Mouse (Mus musculus) liver, embryonic 14.5 days (tissue): ENCODE measurements around the gene Cfdp1. TPM values are rescaled to one million over a fixed set of nuclear protein-coding genes. Genes with fewer than 3 reads are reported as not detected.
"Not testable (repeated sequence)": the region's sequence is repeated elsewhere in the genome, so short reads cannot be mapped to it uniquely, and the experiment has no call there.

ENCODE experiments used
- ATAC-seq: fragments of 200-750 bp; cut with Nextera tagmentation; 2 replicates; pipeline ENCODE4 v1.8.0; 2017; ENCODE audit warnings: moderate number of reproducible peaks, mild to moderate bottlenecking, moderate library complexity; ENCODE audit not compliant: insufficient read depth
- DNase-seq, 3 experiments: peaks; one replicate each; pipeline ENCODE4 v3.0.0-alpha.2; 2012 to 2013; ENCODE audit warnings: low read depth in 3 of 3, low spot score in 3 of 3
- H3K27ac ChIP-seq: fragments of 300-500 bp; sonication (generic); 2 replicates; pipeline ENCODE4 v1.5.1; 2014; ENCODE audit warnings: moderate library complexity, mild to moderate bottlenecking, control low read depth, inconsistent platforms
- H3K27me3 ChIP-seq: fragments of 300-500 bp; sonication (generic); 2 replicates; pipeline ENCODE4 v1.6.1; 2014; ENCODE audit warnings: mild to moderate bottlenecking, low read length, moderate library complexity; ENCODE audit not compliant: control insufficient read depth, insufficient read depth
- H3K36me3 ChIP-seq: fragments of 300-500 bp; sonication (generic); replicated peaks from 2 replicates; pipeline ENCODE4 v1.6.1; 2014; ENCODE audit warnings: low read depth; ENCODE audit not compliant: control insufficient read depth, insufficient read depth
- H3K4me1 ChIP-seq, 2 experiments: fragments of 200-500 bp in 1 of 2; fragments of 300-500 bp in 1 of 2; sonication (generic) in 1 of 2; replicated peaks; 2 replicates each; pipeline ENCODE4 v1.6.1; 2012 to 2014; ENCODE audit warnings: antibody characterized with exemption in 1 of 2, inconsistent platforms in 1 of 2, low read length in 1 of 2; ENCODE audit not compliant: control insufficient read depth in 2 of 2, insufficient read depth in 2 of 2
- H3K4me2 ChIP-seq: fragments of 300-500 bp; sonication (generic); 2 replicates; pipeline ENCODE4 v1.6.1; 2014; ENCODE audit warnings: low read depth, mild to moderate bottlenecking, control low read depth, moderate library complexity
- H3K4me3 ChIP-seq, 2 experiments: fragments of 200-500 bp in 1 of 2; fragments of 300-500 bp in 1 of 2; sonication (generic) in 1 of 2; 2 replicates each; pipeline ENCODE4 v1.5.1; 2012 to 2014; ENCODE audit warnings: low read depth in 2 of 2, low read length in 2 of 2, mild to moderate bottlenecking in 2 of 2, control low read depth in 1 of 2, inconsistent platforms in 1 of 2, moderate library complexity in 1 of 2; ENCODE audit not compliant: insufficient read depth in 1 of 2
- H3K9ac ChIP-seq: fragments of 300-500 bp; sonication (generic); replicated peaks from 2 replicates; pipeline ENCODE4 v1.6.1; 2014; ENCODE audit warnings: mild to moderate bottlenecking, control low read depth, moderate library complexity
- H3K9me3 ChIP-seq: fragments of 300-500 bp; sonication (generic); 2 replicates; pipeline ENCODE4 v1.6.1; 2016; ENCODE audit warnings: low read length, mixed read lengths; ENCODE audit not compliant: control insufficient read depth
- CTCF ChIP-seq: IDR thresholded peaks from 2 replicates; pipeline ENCODE4 v1.5.1; 2016; ENCODE audit warnings: antibody characterized with exemption, low read depth, control low read depth
- EP300 ChIP-seq: IDR thresholded peaks from 2 replicates; pipeline ENCODE4 v1.6.1; 2016; ENCODE audit warnings: antibody characterized with exemption, low read depth
- WGBS: fragments of 180-500 bp; shearing (Covaris S2); extraction: QIAGEN DNeasy Blood & Tissue Kit; methylation state at CpG from one replicate; pipeline ENCODE4 v1.1.7; 2014; ENCODE audit not compliant: insufficient replicate concordance; 5-methylcytosine and 5-hydroxymethylcytosine counted together
- polyA plus RNA-seq, 2 experiments: library from polyadenylated mRNA; depleted of rRNA in 1 of 2; stranded (reverse) in 1 of 2; unstranded in 1 of 2; fragments of >200 nt; fragmentation: Nextera tagmentation in 1 of 2; extraction: Ambion mirVana in 1 of 2; gene quantifications; 2 replicates each; pipeline versions ENCODE4 v1.2.1 to v1.2.3; 2012 to 2014

Gene Cfdp1
- polyA plus RNA-seq, 2 experiments = 46.8 to 82.8 TPM

DNA sequence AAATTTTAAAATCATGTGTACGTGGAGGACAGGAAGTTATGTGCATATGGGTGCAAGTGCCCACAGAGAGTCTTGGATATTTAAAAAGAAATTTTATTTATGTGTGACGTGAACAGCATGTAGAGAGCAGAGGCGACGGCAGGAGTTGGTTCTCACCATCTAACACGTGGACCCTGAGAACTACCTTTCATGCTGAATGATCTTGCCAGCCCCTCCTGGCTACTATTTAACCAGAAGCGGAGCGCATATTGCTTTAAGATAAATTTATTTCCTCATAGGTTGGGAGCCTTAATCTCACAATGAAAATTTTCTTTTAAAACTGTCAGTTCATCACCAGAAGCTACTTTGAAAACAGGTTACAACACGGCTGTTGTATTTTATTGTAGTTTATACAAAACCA is 10.6 kb upstream of the Cfdp1 start:
- no peak overlapping the region for H3K9ac ChIP-seq
- no peaks in the 10 kb centered on the region for H3K9me3 ChIP-seq
- H3K4me3 ChIP-seq = no peak overlapping the region
- DNase-seq (no peak), ATAC-seq (no peak)
- H3K27me3 ChIP-seq = no peaks in the 10 kb centered on the region
- 70% methylated on average over 8 of the region's 8 CpGs for WGBS
- H3K36me3 ChIP-seq = no peaks in the 10 kb centered on the region
- H3K4me1 ChIP-seq = no peaks in the 10 kb centered on the region
- H3K27ac ChIP-seq = no peak overlapping the region
- TF ChIP-seq CTCF (no peak), EP300 (no peak)
- H3K4me2 ChIP-seq = no peak overlapping the region

- Histone ChIP-seq H3K4me3 (no peak overlapping the region), H3K36me3 (no peaks in the 10 kb centered on the region), H3K27ac (no peak overlapping the region), H3K9me3 (no peaks in the 10 kb centered on the region), H3K27me3 (no peaks in the 10 kb centered on the region), H3K9ac (no peak overlapping the region), H3K4me1 (no peaks in the 10 kb centered on the region), H3K4me2 (no peak overlapping the region)
- no peak for TF ChIP-seq EP300
- no peak for TF ChIP-seq CTCF
- ATAC-seq (no peak), DNase-seq (no peak)
- 39% methylated on average over 4 of the region's 4 CpGs for WGBS
Measured at GRCm38 (mm10) chr8:111863280-111863679, 9.2 kb upstream of the Cfdp1 start.

GRCm38 (mm10) chr8:111855977-111856376 is 1.9 kb upstream of the Cfdp1 start:
- TF ChIP-seq CTCF (no peak), EP300 (no peak)
- Histone ChIP-seq H3K27ac (no peak overlapping the region), H3K9ac (no peak overlapping the region), H3K4me3 (no peak overlapping the region), H3K9me3 (no peaks in the 10 kb centered on the region), H3K4me1 (peaks cover 0 to 18% of the 10 kb centered on the region in 2 experiments), H3K27me3 (no peaks in the 10 kb centered on the region), H3K4me2 (no peak overlapping the region), H3K36me3 (no peaks in the 10 kb centered on the region)
- DNase-seq = no peak
- no peak for ATAC-seq
- WGBS = 79% methylated on average over 12 of the region's 12 CpGs

DNA sequence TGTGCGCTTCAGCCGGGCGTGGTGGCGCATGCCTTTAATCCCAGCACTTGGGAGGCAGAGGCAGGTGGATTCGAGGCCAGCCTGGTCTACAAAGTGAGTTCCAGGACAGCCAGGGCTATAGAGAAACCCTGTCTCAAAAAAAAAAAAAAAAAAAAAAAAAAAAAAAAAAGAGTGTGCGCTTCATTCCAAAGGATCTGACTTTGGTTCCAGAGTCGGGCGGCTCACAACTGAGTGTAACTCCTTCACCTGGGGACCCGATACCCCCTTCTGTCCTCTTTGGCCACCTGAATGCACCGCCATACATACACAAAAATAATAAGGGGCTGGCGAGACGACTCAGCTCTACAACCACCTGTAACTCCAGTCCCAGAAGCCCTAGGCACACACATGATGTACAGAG is 872 bp downstream of the Cfdp1 start:
- WGBS = 37% methylated on average over 12 of the region's 12 CpGs
- DNase-seq, H3K36me3 ChIP-seq, ATAC-seq, H3K27ac ChIP-seq, H3K27me3 ChIP-seq, H3K9me3 ChIP-seq: not testable (repeated sequence)
- H3K4me3 ChIP-seq = peak overlapping the region; percentile 83 to 90
- H3K9ac ChIP-seq = peak overlapping the region; percentile 68
- peaks cover 0 to 24% of the 10 kb centered on the region in 2 experiments for H3K4me1 ChIP-seq
- peak overlapping the region; percentile 75 for H3K4me2 ChIP-seq

DNA sequence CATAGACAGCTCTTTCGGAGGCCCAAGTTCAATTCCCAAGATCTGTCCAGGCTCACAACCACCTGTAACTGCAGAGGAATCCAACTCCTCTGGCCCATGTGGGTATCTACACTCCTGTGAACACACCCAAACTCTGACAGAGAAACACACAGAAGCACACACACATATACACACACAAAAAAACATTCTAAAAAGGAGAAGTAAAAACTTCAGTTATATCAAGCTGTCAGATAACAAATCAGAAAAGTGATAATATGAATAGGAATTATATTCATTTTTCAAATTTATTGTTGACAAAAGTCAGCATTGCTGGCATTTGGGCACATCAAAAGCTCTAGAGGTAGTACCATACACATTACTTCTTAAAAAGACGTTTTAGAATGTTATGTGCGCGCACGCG is 7.3 kb downstream of the Cfdp1 start:
- H3K27me3 ChIP-seq = no peaks in the 10 kb centered on the region
- WGBS = 83% methylated on average over 6 of the region's 6 CpGs
- H3K36me3 ChIP-seq = peaks cover 4% of the 10 kb centered on the region
- DNase-seq (no peak), ATAC-seq (no peak)
- TF ChIP-seq EP300 (no peak), CTCF (no peak)
- H3K4me3 ChIP-seq = no peak overlapping the region
- H3K4me2 ChIP-seq = no peak overlapping the region
- no peaks in the 10 kb centered on the region for H3K9me3 ChIP-seq
- no peak overlapping the region for H3K27ac ChIP-seq
- H3K9ac ChIP-seq = no peak overlapping the region
- peaks cover 0 to 13% of the 10 kb centered on the region in 2 experiments; a peak in 3 of 4 replicates for H3K4me1 ChIP-seq
